Mouse (Mus musculus): ENCODE data around the gene Wdr59. TPM values are rescaled to one million over a fixed set of nuclear protein-coding genes. Genes with fewer than 3 reads are reported as not detected.
A peak's percentile ranks its signal among the peaks of the same experiment; 100 is the strongest.
"Not testable (repeated sequence)": the region's sequence is repeated elsewhere in the genome, so short reads cannot be mapped to it uniquely, and the experiment has no call there.

The Wdr59 gene
- total RNA-seq, 2 experiments from 2014 or later, result 18.4 to 18.7 TPM

DNA sequence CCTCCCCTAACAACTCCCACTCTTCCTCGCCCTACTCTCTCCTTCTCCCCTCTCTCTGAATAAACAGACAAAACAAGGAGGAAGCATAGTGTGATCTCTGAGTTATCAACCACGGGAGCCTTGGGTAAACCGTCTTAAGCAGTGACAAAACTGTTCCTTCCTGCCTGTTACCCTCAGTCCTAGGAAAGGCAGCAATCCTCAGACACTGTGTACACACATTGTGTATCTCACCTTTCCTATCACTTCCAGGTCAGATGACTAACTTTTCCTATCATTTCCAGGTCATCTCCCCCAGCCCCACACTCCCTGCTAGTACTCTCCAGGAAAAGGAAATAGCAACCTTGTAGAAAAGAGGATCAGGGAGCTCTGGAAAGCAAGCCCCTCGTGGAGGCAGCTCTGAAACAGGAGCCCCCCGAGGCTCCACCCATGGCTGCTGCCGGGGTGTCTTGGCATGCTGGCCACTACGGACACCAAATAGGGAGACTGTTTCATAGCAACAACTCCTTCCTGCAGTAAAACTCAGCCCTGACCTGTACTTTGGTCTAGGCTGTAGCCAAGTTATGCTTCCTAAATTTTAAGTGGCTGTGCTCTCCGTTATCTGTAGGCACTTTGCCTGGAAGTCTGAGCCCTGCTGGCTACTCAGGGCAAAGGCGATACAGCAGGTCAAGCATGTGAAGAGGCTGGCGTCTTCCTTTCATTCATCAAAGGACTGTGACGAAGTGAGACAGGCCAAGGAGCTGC is 20.0 kb downstream of the Wdr59 start:
- intact Hi-C loops (cut with DNase I), result no loop called here

DNA sequence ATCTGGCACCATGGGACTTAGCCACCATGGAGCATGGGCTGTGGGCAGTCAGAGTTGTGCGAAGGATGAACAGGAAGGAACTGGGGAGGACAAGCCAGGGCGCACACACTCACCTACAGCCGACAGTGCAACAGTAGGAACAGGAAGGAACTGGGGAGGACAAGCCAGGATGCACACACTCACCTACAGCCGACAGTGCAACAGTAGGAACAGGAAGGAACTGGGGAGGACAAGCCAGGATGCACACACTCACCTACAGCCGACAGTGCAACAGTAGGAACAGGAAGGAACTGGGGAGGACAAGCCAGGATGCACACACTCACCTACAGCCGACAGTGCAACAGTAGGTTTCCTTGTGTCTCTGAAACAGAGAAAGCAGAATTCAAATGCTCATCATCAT is 23.6 kb downstream of the Wdr59 start:
- DNase-seq (ENCODE audit: low spot score in 2 of 2); intact Hi-C loops (cut with DNase I): not testable (repeated sequence)

More for the DNA sequence above, 20.0 kb downstream of the Wdr59 start:
- DNase-seq (ENCODE audit: low spot score in 2 of 2), result no peak

DNA sequence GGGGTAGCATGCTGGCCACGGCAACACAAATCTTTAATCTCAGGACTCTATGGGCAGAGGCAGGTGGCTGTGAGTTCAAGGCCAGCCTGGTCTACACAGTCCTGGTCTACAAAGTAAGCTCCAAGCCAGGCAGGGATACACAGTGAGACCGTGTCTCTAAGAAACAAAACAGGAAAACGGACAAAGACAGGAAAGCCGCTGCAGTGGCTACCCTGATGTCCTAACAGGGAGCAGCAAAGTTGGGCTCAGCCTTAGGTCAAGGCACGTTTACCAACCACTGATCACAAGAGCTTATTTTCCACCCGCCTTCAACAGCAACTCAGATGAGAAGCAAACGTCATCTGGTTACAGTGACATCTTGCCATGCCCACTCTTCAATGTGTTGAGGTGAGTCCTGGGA is 25.6 kb downstream of the Wdr59 start:
- DNase-seq (ENCODE audit: low spot score in 2 of 2), result no peak
- intact Hi-C loops (cut with DNase I), result no loop called here

DNA sequence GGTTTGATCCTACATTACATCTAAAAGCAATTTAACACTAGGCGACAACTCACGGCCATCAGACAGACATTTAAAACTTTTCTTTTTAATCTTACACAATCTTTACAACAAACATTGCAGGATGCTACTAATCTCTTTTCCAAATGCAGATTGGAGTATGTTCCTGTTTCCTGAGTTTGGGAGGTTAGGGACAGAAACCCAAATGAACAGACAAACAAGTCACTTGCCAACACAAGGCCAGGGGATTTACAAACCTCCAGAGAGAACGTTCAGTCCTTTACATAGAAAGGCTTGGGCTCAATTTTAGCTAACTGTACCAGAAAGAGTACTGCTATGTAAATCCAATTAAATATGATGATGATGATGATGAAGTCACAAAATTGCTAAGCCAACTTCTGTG is 28.7 kb downstream of the Wdr59 start:
- no peak for DNase-seq (ENCODE audit: low spot score in 2 of 2)
- intact Hi-C loops (cut with DNase I), result no loop called here

DNA sequence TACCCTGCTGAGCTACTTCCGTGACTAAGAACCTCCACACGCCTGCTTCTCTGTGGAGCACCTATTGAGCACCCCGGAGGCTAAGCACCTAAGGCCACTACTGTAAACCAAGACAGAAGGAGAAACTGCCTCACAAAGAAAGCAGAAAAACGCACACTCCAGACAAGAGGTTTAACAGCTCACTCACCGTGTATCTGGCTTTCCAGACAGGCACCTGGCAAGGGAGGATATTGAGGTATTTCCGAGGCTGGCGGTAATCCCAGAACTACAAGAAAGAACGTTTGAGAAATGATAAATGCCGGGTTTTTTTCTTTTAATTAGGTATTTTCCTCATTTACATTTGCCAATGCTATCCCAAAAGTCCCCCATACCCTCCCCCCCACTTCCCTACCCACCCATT is 29.4 kb downstream of the Wdr59 start:
- intact Hi-C loops (cut with DNase I), result no loop called here
- no peak for DNase-seq (ENCODE audit: low spot score in 2 of 2)

DNA sequence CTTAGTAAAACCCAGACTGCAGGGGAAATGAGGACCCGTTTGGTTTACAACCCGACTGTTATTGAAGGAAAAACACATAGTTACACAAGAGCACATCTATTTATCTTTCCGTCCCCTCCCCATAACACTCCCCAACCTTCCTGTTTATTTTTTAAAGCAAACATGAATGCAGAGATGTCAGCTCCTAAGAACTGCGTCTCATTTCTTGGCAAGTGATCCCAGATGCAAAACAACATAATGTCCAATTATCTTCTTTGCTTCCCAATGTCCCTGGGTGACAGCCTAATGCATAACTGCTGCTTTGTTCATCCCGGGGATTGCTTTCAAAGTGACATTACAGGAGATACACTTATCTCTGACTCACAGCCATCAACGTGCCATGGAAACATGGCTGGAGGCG is 30.7 kb downstream of the Wdr59 start:
- no peak for DNase-seq (ENCODE audit: low spot score in 2 of 2)
- intact Hi-C loops (cut with DNase I), result no loop called here

DNA sequence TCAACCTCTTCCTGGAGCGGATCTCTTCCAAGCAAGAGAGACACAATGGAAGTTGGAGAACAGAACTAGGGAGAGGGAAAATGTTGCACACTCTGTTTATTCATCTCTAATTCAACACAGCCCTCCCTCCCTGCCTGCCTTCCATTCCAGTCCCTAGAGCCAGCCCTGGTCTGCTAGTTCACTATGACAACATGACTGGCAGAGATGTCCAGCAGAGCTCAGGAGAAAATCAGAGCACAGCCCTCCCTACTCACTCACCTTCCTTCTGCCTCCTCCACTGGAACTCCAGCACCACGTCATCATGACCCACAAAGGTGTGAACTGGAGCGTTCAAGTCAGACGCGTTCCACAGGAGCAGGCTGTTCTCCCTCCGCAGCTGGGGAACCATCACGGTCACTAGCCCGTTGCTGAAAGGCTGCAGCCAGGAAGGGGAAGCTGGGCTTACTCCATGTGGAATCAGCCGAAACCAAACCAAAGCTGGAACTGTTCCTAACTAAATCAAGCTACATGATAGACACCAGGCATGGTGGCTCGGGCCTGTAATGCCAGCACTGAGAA is 31.8 kb downstream of the Wdr59 start:
- intact Hi-C loops (cut with DNase I), result no loop called here
- no peak for DNase-seq (ENCODE audit: low spot score in 2 of 2)

DNA sequence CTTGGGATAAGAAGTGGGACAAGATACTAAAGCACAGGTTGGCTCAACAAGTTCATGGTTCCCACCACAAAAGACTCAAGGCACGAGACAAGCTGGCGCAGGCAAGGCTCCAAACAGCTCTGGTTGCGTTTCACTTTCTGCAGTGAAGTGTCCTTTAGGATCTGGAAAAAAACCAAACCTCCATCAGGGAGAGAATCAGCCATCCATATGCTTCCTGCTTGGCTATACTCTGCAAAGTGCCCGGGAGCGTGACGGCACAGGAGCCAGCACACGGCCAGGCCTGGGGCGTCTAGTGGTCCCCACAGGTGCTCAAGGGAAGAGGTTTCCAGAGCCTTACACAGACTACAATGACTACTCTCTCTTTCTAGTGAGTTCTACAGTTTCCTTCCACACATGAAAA is 41.2 kb downstream of the Wdr59 start:
- peak in 1 of 2 experiments; percentile 33 for DNase-seq (ENCODE audit: low spot score in 2 of 2)
- intact Hi-C loops (cut with DNase I), result no loop called here

DNA sequence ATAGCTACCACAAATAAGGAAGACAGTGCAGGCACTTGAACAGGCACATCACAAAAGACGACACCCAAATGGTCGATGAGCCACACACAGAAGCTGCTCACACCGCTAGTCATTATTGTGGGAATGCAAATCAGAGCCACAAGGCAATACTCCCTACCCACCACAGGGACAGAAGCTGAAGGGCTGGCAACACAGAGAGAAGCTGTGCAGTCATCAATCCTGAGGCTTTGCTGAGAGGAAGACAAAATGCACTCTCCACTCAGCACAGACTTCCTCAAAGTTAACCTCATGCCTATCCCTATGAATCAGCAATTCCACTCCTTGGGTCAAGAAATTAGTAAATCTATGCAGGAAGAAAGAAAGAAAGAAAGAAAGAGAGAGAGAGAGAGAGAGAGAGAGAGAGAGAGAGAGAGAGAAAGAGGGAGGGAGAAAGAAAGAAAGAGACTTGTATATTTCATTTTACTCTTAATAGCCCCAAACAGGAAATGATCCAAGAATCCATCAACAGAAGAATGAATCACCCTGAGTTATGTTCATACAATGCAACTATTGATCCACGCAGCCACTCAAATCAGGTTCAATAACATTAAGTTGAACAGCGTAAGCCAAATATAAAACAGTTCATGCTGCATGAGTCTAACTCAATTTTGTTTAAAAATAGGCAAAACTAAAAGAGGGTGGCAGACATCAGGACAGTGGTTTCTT is 44.0 kb downstream of the Wdr59 start:
- DNase-seq (ENCODE audit: low spot score in 2 of 2), result no peak
- intact Hi-C loops (cut with DNase I), result no loop called here

DNA sequence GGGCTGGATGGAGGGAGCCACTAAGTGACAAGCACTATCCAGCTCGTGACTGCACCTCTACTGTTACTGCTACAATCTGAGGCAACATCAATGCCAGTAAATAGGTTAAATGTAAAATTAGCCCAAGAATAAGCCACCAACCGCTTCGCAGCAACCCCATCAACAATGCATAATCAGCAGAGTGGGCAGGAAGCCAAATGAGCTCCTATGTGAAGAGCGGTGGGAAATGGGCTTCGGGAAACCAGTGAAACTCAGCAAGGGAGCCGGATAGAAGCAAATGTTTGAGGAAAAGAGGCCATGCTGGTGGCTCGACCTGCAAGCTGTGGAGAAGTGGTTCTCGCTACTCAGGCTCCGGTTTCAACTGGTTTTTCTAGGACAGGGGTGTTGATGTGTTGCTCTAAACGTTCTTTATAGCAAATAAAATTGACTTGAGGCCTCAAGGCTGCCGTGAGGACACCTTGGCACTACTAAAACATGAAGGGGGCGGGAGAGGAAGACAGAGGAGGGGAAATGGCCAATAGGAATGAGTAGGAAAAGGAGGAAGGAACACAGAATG is 50.3 kb downstream of the Wdr59 start:
- no peak for DNase-seq (ENCODE audit: low spot score in 2 of 2)
- intact Hi-C loops (cut with DNase I), result no loop called here

DNA sequence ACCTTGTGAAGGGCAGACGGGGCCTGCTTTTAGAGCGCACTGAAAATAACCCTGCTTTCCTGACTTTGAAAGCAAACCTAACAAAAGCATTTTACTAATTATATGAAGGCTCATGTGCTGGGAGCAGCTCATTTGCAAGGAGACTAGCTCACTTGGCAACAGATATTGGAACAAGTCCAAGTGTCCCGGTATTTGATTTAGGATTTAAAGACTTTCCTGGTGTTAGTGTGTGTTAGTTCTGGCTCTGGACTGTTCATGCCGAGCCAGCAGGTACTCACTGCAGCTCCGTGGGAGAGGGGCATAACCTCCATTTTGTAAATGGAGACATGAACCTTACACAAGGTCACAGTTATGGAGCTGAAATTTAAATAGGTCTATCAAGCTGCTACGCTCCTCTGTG is 52.9 kb downstream of the Wdr59 start:
- DNase-seq (ENCODE audit: low spot score in 2 of 2), result peak; percentile 27 to 38
- intact Hi-C loops (cut with DNase I), result loop anchor here (5.0 kb wide), 1 partner anchor 193 kb away; no protein-coding TSS in a partner anchor

DNA sequence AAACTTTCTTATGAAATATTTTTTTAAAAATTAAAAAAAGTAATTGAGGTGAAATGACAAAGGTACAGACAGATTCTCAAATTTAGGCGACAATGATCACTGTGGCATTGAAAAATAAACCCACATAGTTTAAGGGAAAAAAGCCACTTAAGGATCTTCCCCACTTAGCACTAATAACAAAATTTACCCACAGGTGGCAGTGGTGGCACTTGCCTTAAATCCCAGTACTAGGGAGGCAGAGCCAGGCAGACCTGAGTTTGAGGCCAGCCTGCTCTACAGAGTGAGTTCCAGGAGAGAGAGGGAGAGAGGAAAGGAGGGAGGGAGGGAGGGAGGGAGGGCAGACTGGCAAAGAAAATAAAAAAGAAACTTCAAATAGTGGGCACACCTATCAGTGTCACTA is 56.6 kb downstream of the Wdr59 start:
- DNase-seq (ENCODE audit: low spot score in 2 of 2), result no peak
- intact Hi-C loops (cut with DNase I), result loop anchor here (5.0 kb wide), 1 partner anchor 197 kb away; no protein-coding TSS in a partner anchor

DNA sequence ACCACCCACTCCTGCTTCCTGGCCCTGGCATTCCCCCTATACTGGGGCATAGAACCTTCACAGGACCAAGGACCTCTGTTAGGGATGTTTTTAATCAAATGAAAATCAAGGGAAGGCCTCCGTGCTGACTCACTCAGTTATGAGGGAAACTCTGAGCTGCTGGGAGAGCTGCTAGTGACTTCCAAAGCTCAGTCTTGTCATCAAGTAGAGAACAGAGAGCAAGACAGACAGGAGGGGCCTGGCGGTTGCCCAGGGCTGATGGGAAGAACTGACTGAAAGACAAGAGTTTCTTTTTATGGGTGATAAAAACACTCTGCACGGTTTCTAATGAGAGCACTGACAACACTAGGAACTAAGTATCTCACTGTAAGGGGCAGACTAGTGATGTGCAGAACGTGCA is 57.4 kb downstream of the Wdr59 start:
- no peak for DNase-seq (ENCODE audit: low spot score in 2 of 2)
- intact Hi-C loops (cut with DNase I), result no loop called here

DNA sequence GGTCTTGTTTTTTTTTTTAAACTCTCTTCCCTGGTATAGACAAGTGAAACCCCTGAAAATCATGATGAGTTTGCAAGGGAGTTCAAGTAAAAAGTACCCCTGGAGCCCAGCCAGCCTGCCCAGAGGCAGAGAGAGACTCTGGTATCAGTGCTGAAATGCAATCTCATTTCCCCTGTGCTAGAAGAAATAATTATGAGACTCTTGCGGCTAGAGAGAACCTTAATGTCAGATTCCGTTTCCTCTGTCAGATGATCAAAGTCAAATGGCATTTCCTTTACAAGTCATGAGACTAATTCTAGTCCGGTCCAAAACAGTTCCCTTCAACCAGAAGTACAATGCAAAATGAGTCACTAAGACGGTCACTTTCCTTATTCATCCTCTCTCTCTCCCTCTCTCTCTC is 72.2 kb downstream of the Wdr59 start:
- intact Hi-C loops (cut with DNase I), result no loop called here
- no peak for DNase-seq (ENCODE audit: low spot score in 2 of 2)

DNA sequence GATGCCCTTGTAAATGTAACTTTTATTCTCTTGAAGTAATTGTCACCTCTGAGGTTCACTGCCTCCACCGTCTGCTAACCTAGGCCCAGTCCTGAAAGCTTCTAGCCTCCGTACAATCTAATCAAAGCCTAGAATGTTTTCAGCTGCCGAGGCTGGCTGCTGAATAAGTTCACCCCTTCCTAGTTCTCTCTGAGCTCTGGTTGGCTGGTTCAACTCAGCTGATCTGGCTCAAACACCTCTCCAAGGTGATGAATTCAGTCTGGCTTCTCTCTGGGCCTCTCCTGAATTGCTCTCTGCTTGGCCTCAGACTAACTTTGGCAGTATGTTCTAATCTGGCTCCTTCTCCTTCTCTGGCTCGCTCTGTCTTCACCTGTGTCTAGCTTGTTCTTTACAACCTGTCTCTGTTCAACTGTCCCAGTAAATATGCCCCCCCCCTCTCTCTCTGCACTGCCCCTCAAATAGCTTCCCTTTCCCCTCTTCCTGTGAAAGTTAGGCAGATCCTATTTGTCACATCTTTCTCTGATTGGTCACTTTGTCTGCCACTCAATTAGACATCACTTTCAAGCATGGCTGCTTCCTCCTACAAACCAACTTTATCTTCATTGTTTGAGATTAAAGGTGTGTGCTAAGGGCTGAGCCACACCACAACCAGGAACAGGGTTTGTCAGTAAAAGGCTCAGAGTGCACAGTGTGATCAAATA is 75.8 kb downstream of the Wdr59 start:
- intact Hi-C loops (cut with DNase I), result no loop called here
- DNase-seq (ENCODE audit: low spot score in 2 of 2), result no peak

DNA sequence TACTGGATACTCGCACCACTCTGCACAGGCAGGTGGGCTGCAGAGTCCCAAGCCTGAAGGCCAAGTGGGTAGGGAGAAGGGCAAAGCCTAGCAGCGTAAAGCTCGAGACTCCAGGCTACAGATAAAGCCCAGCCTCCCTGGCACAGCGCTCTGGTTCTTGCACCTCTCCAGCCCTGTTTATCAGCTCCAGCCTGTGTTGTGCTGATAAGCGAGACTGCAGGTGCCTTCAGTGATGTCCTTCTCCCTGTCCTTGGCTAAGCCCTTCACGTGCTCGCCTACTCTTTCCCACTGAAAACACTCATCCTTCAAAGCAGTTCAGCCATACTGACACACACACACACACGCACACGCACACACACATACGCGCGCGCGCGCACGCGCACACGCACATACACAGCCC is 76.3 kb downstream of the Wdr59 start:
- no peak for DNase-seq (ENCODE audit: low spot score in 2 of 2)
- intact Hi-C loops (cut with DNase I), result no loop called here

DNA sequence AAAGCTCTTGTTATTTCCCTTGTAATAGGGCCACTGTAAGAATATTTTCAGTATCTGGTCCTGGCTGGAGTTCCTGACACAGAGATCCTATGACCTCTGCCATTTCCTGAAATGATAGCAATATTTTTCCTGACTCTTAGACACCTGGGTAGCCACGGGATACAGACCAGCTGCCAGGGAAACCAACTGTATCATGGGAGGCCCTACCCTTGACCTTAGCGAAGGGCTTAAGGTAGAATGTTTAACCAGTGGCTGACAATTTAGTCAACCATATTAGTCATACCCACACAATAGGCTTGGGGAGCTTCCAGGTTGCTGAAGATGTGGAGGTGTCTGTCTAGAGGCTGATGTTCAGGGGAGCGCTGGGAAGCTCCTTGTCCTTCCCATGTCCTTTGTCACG is 77.6 kb downstream of the Wdr59 start:
- intact Hi-C loops (cut with DNase I), result no loop called here
- DNase-seq (ENCODE audit: low spot score in 2 of 2), result no peak

DNA sequence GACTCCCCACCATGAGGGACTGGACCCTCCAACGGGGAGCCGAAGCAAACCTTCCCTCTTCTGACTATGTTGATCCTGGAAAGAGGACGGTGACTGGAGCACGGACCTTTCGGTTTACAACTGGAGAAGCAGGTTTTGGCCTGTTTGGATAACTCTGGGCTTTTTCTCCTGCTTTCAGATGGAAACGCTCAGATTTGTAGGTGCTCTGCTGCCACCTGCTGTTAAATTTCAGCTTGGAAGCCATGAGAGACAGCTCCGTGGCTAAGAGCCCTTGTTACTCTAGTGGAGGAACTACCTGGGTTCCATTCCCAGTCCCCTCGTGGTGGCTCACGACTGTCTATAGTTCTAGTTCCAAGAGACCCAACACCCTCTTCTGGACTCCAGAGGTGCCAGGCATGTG is 82.7 kb downstream of the Wdr59 start:
- DNase-seq (ENCODE audit: low spot score in 2 of 2), result peak; percentile 82 to 89
- intact Hi-C loops (cut with DNase I), result loop anchor here (1.0 kb wide), 1 partner anchor 96 kb away; no protein-coding TSS in a partner anchor

DNA sequence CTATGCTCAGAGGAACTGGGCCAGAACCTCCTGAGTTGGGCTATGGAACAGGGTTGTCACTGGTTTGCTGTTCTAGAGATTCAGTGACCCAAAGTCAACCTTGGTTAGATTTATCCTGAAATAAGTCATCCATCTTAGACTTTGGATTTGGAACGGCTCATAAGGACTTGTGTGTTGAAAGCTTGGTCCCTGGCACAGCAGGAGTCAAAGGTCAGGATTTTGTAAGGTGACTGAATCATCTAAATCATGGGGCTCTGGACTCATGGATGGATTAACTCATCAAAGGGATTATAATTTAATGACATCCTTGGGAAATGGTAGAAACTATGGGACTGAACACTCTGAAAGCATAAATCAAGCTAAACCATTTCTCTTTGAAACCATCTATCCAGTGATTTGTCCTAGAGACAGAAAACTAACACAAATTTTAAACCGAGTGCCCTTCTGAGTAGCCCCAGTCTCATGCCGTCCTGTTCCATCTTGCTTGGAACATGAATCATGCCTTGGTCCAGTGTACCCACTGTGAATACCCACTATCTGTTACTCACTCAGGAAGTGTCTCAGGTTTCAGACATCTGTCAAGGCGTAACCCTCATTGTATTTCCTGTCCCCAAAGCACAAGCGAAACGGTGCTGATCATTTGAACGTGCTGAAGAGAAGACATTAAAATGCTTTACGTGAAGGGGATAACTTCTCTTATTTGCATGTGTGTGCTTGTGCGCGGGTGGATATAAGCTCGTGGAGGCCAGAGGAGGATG is 86.6 kb downstream of the Wdr59 start:
- DNase-seq (ENCODE audit: low spot score in 2 of 2), result no peak
- intact Hi-C loops (cut with DNase I), result no loop called here
